Mouse (Mus musculus) 3T3-L1 (cell line): ENCODE results near the gene Igsf21.

Experiments
- DNase-seq: peaks from one replicate; pipeline ENCODE4 v3.0.0-alpha.2; 2015; ENCODE audit warnings: low read depth, low spot score

Igsf21 gene

GRCm38 (mm10) chr4:140052575-140052974 is 194.0 kb downstream of the Igsf21 start:
- no peak for DNase-seq

DNA sequence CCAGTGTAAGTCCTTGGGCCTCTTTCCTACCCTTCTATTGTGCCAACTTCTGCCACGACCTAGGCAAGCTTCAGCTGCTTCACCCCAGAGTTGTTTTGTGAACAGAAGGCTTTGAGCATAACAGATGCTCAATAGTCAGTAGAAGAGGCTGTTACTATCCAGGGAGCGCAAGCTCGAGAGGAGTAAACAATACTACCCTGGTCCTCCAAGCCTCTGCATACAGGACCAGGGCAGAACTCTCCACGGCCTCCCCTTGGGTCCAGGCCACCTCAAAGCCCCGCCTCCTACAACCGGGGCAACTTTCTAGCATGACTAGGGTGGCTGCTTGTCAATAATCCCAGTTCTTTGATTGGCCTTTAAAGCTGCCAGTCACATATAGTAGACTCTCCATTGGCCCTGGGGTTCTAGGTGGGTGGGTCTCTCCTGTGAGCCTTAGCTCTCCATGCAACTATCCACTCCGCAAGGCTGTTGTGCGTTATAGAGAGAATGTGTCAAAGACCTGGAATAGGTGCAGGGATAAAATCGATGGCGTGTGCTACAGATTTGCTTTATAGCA is 198.7 kb downstream of the Igsf21 start:
- no peak for DNase-seq

DNA sequence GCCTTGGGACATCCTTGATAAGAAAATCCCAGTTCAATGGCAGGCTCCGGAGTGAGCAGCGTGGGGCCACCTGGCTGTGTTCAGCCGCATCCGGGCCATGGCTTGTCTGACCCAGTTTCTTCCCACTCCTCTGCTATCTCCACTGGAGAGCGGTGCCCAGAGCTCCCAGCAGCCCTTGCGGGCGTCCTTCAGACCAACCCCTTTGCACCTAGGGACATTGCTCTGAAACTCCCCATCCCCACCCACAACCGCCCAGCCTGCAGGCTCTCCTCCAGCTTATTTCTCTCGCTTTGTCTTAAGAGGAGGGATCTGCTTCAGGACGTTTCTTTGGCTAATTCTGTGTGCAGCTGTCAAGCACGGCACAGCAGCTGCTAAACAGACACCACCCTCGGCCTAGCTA is 202.6 kb downstream of the Igsf21 start:
- DNase-seq, result no peak

DNA sequence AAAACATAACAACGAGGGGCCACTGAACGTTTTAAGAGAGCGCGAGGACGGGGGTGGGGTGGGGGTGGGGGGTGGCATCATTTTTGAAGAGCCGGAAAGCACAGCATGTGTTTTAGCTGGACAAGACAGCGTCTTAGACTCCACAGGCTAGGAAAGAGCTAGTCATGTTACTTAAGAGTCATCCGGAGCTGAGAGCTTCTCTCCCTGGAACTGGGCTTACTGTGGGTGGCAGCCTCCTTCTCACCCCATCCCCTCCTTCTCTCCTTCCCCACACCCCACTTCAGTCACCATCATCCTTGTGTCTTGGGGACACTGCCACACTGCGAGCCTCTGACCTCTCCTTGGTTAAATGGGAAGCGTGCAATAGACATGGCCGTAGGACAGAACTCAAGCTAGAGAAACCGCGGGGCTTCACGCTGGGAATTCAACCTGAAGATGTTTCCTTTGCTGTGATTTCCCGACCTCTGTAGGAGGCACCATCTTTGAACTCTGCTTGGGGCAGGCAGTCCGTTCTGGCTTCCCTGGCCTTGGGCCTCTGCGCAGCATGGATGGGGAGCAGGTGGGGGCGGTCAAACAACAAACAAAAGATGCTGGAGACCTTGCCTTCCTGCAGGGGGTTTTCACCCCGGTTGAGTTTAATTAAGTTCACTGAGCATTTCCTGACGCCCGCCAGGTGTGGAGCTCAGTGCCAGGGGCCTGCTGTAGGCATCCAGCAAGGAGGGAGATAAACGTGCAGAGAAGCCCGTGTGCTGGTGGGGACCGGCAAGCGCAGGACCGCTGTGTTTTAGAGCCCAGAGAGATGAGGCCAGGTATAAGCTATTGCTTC is 207.8 kb downstream of the Igsf21 start:
- no peak for DNase-seq

GRCm38 (mm10) chr4:140037784-140038387 is 208.7 kb downstream of the Igsf21 start:
- no peak for DNase-seq

- no peak for DNase-seq
Measured at GRCm38 (mm10) chr4:140035232-140035631, 211.4 kb downstream of the Igsf21 start.

GRCm38 (mm10) chr4:140033394-140033793 is 213.2 kb downstream of the Igsf21 start:
- DNase-seq, result peak; percentile 9

- DNase-seq, result no peak
Measured at GRCm38 (mm10) chr4:140030415-140030814, 216.2 kb downstream of the Igsf21 start.

DNA sequence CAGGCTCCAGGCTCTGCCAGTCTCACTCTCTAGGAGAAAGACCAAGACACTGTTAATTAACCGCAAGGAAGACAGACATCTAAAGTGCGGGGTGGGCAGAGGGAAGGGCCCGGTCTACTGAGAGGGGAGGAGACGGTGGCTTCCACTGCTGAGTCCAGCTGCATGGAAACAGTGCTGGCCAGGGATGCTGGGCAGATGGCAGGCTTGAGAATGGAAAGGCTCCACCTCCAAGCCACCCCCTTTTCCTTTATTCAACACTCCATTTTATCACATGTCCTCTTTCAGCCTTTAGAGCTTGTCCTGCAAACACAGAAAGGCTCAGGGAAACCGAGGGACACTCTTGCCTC is 216.6 kb downstream of the Igsf21 start:
- no peak for DNase-seq

GRCm38 (mm10) chr4:140029324-140030039 is 217.1 kb downstream of the Igsf21 start:
- DNase-seq, result no peak

DNA sequence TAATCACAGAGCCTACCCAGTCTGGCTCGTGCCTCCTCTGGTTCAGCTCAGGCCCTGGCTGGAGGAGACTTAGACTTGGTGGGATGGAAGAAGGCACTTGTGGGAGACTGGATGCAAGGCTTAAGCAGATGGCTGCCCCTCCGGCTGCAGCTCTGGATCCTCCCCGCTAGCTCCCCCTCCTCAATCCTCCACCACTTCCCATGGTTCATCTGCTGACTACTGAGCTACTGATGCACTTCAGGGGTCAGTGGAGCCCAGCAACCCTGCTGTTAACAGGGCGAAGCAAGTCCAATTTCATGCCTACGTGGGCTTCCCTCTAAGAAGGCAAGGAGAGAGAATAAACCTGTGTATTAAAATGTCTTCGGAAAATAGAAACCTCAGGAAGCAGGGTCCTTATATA is 222.8 kb downstream of the Igsf21 start:
- no peak for DNase-seq

DNA sequence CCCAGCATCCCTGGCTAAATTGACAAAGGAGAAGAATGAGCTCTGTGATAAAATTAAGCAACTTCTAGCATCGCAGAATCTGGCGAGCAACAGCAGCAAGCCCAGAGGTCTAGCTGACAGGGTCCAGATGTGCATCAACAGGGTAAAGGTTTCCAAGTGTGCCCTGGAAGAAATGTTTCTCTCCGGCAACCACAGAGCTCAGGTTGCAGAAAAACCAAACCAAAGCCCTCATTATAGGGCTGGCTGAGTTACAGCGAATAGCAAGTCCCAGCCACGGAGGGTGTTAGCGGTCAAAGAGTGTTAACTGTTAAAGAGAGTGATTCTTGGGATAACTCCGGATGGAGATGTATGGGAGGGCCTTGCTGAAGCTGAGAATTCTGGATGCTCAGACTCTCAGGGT is 230.7 kb downstream of the Igsf21 start:
- DNase-seq, result no peak

GRCm38 (mm10) chr4:140010728-140011470 is 235.7 kb downstream of the Igsf21 start:
- no peak for DNase-seq

- no peak for DNase-seq
Measured at GRCm38 (mm10) chr4:140004932-140005331, 241.7 kb downstream of the Igsf21 start.

GRCm38 (mm10) chr4:140004170-140004569 is 242.4 kb downstream of the Igsf21 start:
- DNase-seq, result no peak

GRCm38 (mm10) chr4:140002069-140002468 is 244.5 kb downstream of the Igsf21 start:
- DNase-seq, result no peak

GRCm38 (mm10) chr4:140000911-140001310 is 245.7 kb downstream of the Igsf21 start:
- no peak for DNase-seq

- DNase-seq, result no peak
Measured at GRCm38 (mm10) chr4:139999033-139999432, 247.6 kb downstream of the Igsf21 start.

DNA sequence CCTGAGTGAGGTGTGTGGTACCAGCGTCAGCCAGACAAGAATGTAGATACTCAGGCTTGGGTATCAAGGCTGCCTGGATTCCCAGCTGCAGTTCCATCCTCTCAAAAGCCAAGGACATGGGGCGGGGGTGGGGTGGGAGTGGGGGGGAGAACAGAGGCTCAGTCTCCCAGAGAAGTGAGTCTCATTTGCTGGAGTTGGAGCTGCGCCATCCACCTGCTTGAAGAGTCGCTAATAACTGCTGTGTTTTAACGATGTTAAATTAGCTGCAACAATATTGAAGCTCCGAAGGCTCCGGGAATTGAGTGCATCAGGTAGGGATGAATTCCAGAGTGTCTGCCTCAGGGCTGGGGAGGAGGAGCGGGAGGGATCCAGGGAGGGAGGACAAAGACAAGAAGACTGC is 250.9 kb downstream of the Igsf21 start:
- no peak for DNase-seq

DNA sequence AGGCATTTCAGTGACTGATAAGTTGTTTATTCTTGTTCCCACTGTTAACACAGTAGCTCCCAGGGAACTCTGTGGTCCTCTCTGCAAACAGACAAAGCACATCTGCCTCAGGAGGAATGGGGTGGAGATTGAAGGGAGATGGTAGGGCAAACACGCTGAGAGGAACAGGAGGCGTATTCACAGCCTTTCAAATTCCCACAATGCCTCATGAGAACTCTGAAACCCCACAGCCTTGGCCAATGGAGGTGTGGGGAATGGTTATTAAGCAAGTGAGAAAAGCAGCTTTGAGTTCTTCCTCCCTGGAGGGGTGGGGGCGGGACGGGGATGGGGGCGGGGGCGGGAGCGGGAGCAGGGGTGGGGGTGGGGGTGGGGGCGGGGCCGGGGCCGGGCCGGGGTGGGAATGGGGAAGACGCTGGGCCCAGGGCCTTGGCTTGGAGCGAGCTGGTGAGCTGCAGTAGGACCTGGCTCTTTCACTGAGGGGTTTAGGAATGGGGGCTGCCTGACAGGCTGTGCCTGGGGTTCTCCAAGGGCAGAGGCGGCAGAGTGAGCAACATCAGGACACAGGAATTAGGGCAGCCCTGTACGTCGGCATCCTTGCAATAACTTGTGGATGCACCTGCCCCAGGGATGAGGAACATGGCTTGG is 253.4 kb downstream of the Igsf21 start:
- DNase-seq, result no peak

DNA sequence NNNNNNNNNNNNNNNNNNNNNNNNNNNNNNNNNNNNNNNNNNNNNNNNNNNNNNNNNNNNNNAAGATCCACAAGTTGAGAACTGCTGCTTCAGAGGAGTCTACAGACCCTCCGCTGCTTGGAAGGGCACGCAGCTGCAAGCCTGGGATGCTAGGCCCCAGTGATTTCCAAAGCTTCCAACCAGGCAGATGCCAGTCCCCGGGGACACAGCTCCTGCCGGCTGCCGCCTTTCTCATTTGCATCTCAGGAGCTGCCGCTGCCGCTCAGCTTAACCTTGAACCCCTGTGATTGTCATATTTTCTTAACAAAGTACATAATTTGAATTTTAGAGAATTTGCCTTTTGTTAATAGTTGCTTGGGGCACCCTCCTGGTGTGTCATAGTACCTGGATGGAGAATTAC is 259.7 kb downstream of the Igsf21 start:
- no peak for DNase-seq
